Mouse (Mus musculus) CH12F3 (cell line): ENCODE data around the gene Naa80.

Experiments used
- in situ Hi-C: fragments of 300-500 bp; cut with MboI; formaldehyde crosslinking; loops from 2 replicates; pipeline ENCODE4 v1.14.3; 2020; ENCODE audit warnings: low sequenced_read_pairs

Gene Naa80

GRCm38 (mm10) chr9:107593101-107593976, 14.7 kb downstream of the Naa80 start:
- in situ Hi-C loops, result no loop called here

GRCm38 (mm10) chr9:107594281-107595062, 15.8 kb downstream of the Naa80 start:
- in situ Hi-C loops, result no loop called here

GRCm38 (mm10) chr9:107596619-107597569, 18.2 kb downstream of the Naa80 start:
- in situ Hi-C loops, result no loop called here

- in situ Hi-C loops, result no loop called here
These were observed 19.7 kb downstream of the Naa80 start for GRCm38 (mm10) chr9:107598385-107598784.

DNA sequence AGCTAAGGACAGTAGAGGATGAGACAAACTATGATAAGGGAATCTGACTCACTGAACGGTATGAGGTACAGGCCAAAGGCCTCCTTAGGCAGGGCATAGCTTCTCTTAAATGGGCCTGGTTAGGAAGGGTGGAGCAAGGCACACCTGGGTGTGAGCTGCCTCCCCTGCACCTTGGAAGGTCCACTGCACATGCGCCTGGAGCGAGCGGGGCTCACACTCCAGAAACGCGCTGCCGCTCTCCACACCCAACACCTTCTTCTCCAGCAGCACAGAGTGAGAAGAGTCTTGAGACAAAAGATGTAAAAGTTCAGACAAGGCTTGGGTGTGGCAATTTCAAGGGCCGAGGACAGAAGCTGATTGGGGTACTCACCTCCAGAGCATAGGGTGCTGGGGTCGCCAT, 20.7 kb downstream of the Naa80 start:
- in situ Hi-C loops, result no loop called here

- in situ Hi-C loops, result no loop called here
These were observed 21.2 kb downstream of the Naa80 start for GRCm38 (mm10) chr9:107599842-107600241.

DNA sequence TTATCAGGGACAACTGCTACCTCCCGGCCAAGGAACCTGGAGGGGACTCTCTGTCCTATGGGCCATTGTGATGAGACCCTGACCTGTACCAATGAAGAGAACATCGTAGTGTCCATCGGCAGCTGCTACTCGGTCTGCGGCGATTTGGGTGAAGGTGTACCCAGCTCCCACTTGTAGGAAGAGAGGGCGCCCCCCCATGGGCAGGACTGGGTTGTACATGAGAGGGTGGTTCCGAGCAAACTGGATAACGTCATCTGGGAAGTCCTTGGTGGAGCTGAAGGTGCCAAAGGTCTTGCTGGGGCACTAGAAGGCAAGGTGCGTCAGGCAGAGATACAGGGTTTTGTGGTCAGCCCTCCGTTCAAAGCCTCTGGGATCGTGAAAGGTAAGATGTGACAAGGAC, 22.1 kb downstream of the Naa80 start:
- in situ Hi-C loops, result no loop called here

DNA sequence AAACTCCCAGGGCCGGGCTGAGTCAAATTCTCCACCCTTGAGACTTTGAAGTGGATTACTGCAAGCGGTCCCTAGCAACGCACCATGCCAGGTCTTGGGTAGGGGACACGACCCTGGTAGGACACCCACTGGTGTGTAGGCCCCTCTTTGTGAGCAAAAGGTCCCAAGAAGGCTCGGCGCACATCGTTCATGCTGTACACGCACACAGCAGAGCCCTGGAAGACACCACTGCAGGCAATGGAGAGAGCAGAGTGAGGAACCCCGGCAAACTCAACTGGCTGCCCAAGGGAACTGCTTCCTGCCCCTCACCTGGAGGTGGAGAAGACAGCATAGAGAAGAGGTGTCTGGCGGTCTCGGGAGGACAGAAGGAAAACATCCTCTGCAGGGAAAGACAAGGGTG, 22.6 kb downstream of the Naa80 start:
- in situ Hi-C loops, result no loop called here

DNA sequence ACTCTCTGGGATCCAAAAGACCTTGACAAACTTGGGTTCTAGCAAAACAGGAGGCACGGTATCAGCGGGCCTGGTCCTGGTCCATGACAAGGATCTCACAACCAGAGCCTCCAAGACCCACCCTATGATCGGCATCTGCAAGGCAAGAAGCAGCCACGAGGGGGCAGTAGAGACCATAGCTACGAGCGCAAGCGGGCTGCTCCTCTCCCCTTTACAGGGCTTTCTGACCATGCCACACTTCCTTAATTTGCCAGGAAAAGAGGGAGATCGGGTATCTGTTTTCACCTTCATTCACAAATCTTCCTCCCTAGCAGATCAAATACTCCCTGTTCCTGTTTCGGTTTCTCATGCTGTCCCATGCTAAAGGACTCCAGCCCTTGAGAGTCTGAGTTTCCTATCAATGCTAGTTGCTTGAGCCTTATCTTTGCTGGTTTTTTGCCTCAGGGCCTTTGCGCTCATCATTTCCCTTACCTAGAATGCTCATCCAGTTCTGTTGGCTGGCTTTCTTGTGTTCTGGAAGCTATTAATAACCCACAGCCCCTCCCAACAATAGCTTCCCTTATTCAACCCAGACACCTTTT, 23.5 kb downstream of the Naa80 start:
- in situ Hi-C loops, result no loop called here

DNA sequence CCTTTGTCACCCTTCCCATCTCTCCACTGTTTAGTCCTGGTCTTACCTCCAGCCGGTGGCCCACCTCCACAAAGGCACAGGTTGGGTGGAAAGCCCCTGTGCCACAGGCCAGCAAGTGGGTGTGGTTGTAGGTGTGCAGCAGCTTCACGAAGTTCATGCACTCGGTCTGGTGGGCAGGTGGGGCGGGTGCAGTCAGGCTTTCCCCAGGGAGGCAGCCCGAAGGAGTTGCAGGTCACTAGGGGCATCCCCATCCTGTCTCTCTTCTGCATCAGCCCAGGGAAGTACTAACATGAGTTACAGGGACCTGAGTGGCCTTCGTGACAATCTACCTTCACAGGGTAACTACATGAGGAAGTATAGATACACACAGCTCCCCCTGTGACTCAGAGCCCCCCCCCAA, 24.6 kb downstream of the Naa80 start:
- in situ Hi-C loops, result no loop called here

DNA sequence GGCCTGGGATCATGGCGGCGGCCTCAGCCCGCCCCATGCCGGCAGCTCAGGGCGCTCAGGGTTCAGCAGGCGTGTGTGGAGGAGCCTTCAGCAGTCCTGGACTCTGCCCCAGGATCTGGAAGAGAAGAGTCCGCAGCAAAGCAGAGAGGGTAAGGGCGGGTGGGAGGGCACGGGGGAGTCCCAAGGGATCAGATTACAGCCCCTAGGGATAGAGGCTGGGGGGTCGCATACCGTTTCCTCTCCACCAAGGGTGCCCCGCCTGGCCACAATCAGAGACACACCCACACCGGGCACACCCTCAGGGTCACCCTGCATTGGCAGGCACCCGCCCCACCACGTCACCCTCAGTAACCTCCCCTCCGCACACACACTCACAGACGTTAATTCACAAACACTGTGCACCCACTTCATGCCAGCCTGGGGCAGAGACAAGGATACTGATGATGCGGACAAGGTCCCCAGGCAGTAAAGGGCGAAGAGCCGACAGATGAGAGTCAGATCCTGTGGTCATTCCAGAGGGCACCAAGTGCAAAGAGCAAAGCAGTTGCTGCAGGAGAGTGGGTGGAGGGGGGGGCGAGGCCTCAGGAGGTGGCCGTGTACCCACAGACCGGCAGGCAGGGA, 26.5 kb downstream of the Naa80 start:
- in situ Hi-C loops, result no loop called here

DNA sequence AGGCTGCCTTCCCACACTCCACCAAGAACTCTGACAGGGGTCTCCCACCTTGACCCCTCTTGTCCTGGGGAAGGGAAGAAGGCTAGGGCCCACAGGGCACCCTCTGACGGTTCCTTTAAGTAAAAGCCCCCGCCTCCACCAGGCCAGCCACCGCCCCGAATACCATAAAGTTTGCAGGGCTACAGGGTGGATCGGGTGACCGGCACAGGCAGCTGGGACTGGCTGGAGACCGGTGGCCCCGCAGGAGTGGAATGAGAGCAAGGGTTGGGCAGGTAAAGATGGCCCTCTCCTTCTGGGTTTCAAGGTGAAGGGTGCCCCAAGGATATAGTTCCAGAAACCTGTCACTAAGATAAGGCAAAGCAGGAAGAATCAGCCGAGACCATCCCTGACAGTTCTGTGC, 27.9 kb downstream of the Naa80 start:
- in situ Hi-C loops, result no loop called here

GRCm38 (mm10) chr9:107607036-107607435, 28.3 kb downstream of the Naa80 start:
- in situ Hi-C loops, result no loop called here

- in situ Hi-C loops, result no loop called here
These were observed 29.1 kb downstream of the Naa80 start for GRCm38 (mm10) chr9:107607653-107608245.

- in situ Hi-C loops, result no loop called here
These were observed 30.2 kb downstream of the Naa80 start, which contains the start of gene Sema3b for GRCm38 (mm10) chr9:107608741-107609432. TSS of gene Sema3b (minus strand) at chr9:107609229.

DNA sequence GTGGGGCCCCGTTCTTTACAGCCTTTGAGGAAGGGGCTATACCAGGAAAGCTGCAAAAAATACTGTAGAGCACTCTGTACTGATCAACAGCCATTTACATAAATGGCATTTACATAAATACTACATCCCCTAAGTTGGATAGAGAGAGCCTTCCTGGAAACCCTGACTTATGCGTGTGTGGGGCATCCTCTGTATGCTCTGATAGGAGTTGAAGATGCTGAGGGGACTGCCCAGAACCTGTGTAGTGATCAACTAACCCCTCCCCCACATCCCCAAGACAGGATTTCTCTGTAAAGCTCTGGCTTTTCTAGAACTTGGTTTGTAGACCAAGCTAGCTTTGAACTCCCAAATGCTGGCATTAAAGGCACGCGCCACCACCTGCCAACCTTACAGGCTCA, 30.7 kb downstream of the Naa80 start:
- in situ Hi-C loops, result no loop called here

DNA sequence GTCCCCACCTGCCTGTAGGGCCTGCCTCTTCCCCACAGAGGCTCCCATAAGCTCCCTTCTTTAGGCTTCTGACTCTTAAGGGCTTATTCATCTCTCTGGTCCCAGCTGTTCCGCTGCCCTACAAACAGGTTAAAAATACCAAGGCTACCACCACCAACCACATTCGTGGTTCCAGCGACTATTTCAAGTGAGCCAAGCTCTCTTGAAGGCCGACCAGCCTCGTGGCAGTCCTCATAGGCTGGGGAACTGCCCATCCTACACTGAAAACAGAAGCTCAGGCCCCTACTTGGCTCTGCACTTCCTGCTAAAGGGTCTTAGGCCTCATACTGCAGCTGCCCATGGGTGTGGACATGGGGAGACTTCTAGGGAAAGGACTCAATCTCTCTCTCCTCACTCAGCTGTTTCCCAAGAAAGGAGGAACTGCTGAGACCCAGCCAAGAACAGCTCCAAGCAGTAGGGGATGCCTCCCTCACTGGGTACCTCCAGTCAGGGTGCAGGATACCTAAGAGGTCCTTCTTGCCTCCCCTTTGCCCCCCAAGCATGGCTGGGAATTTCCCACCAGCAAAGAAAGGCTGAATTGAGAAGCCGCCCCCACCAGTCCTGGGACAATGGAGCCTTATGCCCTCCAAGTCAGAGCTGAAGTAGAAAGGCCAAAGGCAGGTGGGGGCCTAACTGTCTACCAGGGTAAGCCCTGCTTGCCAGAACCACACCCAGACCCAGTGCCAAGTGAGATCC, 32.9 kb downstream of the Naa80 start:
- in situ Hi-C loops, result no loop called here

- in situ Hi-C loops, result no loop called here
These were observed 33.7 kb downstream of the Naa80 start for GRCm38 (mm10) chr9:107612191-107612944.
